Mouse (Mus musculus): Measurements from ENCODE around the gene Gm11397. TPM values are rescaled to one million over a fixed set of nuclear protein-coding genes. Genes with fewer than 3 reads are reported as not detected.
"Not testable (repeated sequence)": the region's sequence is repeated elsewhere in the genome, so short reads cannot be mapped to it uniquely, and the experiment has no call there.

The Gm11397 gene
- not detected in 2 replicates for polyA plus RNA-seq (2014; fragmentation: Nextera tagmentation; extraction: Ambion mirVana)

DNA sequence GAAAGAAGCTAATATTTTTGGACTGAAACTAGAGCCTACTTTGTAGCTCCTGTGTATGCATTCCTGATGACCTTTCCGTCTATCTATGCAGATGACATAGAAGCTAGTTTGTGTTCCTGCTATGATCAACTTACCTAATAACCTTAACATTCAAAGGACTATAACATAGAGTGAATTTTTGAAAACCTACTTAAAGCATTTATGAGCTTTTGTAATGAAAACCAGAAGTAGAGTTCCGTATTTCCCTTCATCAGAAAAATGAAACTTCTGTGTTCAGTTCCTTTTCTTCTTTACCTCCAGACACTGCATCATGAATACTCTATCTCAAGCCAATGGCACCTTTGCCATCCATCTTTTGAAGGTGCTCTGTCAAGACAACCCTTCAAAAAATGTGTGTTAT lies at the start of gene Gm11397:
Gene Gm11397 (plus strand): TSS at position 301 of the 400 bp plus-strand sequence.
- H3K9ac ChIP-seq (replicated peaks; ENCODE audit: low read length); H3K4me3 ChIP-seq (ENCODE audit: low read depth, low read length); H3K27me3 ChIP-seq (ENCODE audit: control insufficient read depth, insufficient read depth, low read length); H3K9me3 ChIP-seq (replicated peaks; ENCODE audit: control insufficient read depth, low read length); ATAC-seq (replicated peaks; ENCODE audit: insufficient number of reproducible peaks, low FRiP score, low TSS enrichment, low read depth); DNase-seq (ENCODE audit: low spot score); H3K4me1 ChIP-seq (ENCODE audit: control insufficient read depth, insufficient read depth, low read length); H3K4me2 ChIP-seq (ENCODE audit: low read depth, low read length); H3K27ac ChIP-seq (replicated peaks; ENCODE audit: low read depth, low read length); H3K36me3 ChIP-seq (replicated peaks; ENCODE audit: control insufficient read depth, insufficient read depth, low read depth, low read length): not testable (repeated sequence)
- 86% methylated on average over 2 of the region's 2 CpGs for WGBS

DNA sequence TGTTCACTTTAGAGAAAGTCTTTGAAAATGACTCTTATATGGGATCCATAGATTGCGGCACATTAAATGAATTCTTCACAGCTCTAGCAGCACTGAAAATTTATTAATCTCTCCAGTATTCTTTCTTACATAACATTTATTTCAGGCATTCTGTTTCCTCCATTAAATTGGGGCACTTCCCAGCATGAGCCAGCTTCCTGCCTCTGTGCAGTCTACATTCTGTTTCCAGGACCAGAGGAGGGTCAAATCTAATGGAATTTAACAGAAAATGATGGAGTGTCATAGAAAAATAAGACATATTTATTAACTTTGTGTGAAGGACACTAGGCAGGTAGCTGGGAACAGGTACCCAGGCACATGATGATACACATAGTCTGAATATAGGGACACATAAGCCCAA lies 38.9 kb upstream of the Gm11397 start:
- not testable (repeated sequence) for ATAC-seq (replicated peaks; ENCODE audit: insufficient number of reproducible peaks, low FRiP score, low TSS enrichment, low read depth); H3K9ac ChIP-seq (replicated peaks; ENCODE audit: low read length); H3K27ac ChIP-seq (replicated peaks; ENCODE audit: low read depth, low read length); H3K9me3 ChIP-seq (replicated peaks; ENCODE audit: control insufficient read depth, low read length); DNase-seq (ENCODE audit: low spot score); H3K4me1 ChIP-seq (ENCODE audit: control insufficient read depth, insufficient read depth, low read length); H3K4me2 ChIP-seq (ENCODE audit: low read depth, low read length); H3K27me3 ChIP-seq (ENCODE audit: control insufficient read depth, insufficient read depth, low read length); H3K36me3 ChIP-seq (replicated peaks; ENCODE audit: control insufficient read depth, insufficient read depth, low read depth, low read length); H3K4me3 ChIP-seq (ENCODE audit: low read depth, low read length)
- WGBS, result 100% methylated on average over 1 of the region's 1 CpGs

DNA sequence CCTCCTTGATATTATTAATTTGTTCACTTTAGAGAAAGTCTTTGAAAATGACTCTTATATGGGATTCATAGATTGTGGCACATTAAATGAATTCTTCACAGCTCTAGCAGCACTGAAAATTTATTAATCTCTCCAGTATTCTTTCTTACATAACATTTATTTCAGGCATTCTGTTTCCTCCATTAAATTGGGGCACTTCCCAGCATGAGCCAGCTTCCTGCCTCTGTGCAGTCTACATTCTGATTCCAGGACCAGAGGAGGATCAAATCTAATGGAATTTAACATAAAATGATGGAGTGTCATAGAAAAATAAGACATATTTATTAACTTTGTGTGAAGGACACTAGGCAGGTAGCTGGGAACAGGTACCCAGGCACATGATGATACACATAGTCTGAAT lies 37.2 kb downstream of the Gm11397 start:
- not testable (repeated sequence) for H3K27ac ChIP-seq (replicated peaks; ENCODE audit: low read depth, low read length); ATAC-seq (replicated peaks; ENCODE audit: insufficient number of reproducible peaks, low FRiP score, low TSS enrichment, low read depth); H3K27me3 ChIP-seq (ENCODE audit: control insufficient read depth, insufficient read depth, low read length); H3K36me3 ChIP-seq (replicated peaks; ENCODE audit: control insufficient read depth, insufficient read depth, low read depth, low read length); H3K4me1 ChIP-seq (ENCODE audit: control insufficient read depth, insufficient read depth, low read length); DNase-seq (ENCODE audit: low spot score); H3K4me3 ChIP-seq (ENCODE audit: low read depth, low read length); H3K9ac ChIP-seq (replicated peaks; ENCODE audit: low read length); H3K9me3 ChIP-seq (replicated peaks; ENCODE audit: control insufficient read depth, low read length); H3K4me2 ChIP-seq (ENCODE audit: low read depth, low read length)

Other genes starting within 250 kb of the Gm11397 start
- not detected in 2 replicates for gene Serpinb9c, start 236.0 kb upstream of the Gm11397 start, polyA plus RNA-seq (2014; fragmentation: Nextera tagmentation; extraction: Ambion mirVana)
- gene Serpinb9d, start 202.8 kb upstream of the Gm11397 start, polyA plus RNA-seq (2014; fragmentation: Nextera tagmentation; extraction: Ambion mirVana), result not detected in 2 replicates
- gene Serpinb9e, start 146.1 kb upstream of the Gm11397 start, polyA plus RNA-seq (2014; fragmentation: Nextera tagmentation; extraction: Ambion mirVana), result not detected in 2 replicates
- gene Serpinb9f, start 71.7 kb upstream of the Gm11397 start, polyA plus RNA-seq (2014; fragmentation: Nextera tagmentation; extraction: Ambion mirVana), result not detected in 2 replicates
- gene Serpinb9g, start 89.0 kb downstream of the Gm11397 start, polyA plus RNA-seq (2014; fragmentation: Nextera tagmentation; extraction: Ambion mirVana), result not detected in 2 replicates

Measured in embryonic facial prominence, embryonic 11.5 days (tissue).